In genomic region chr4:57559438-57559837, GRCm38 (mm10) we compare ENCODE assay signal across 27 mouse cellular contexts. TPM values are rescaled to one million over a fixed set of nuclear protein-coding genes. Genes with fewer than 3 reads are reported as not detected.
A peak's percentile ranks its signal among the peaks of the same experiment; 100 is the strongest.
DNase-seq lines count a peak whose midpoint lies in the region; ATAC-seq lines count a peak whose summit lies in the region.
"Had no signal": no experiment of that assay in that cellular context is flagged by ENCODE, and none has a peak within 500 bp of the region (broad histone marks: within the 10 kb centered on the region; RNA-seq: fewer than 3 reads in every experiment).

No protein-coding gene starts in this region.

- intact Hi-C loops in heart, postnatal 10 days (cut with DNase I) = no loop called here

- no peaks in the 10 kb centered on the region for H3K9me3 ChIP-seq in heart, embryonic 14.5 days (ENCODE audit: control insufficient read depth, low read length)
- no peaks in the 10 kb centered on the region for H3K9me3 ChIP-seq in lung, embryonic 15.5 days
- no peaks in the 10 kb centered on the region for H3K9me3 ChIP-seq in limb, embryonic 12.5 days
- H3K9me3 ChIP-seq: forebrain, embryonic 12.5 days; hindbrain, embryonic 10.5 days; kidney, embryonic 15.5 days; liver, embryonic 15.5 days; neural tube, embryonic 12.5 days had no signal

- H3K27me3 ChIP-seq in heart, embryonic 14.5 days (ENCODE audit: control insufficient read depth, insufficient read depth, low read length) = no peaks in the 10 kb centered on the region
- no peaks in the 10 kb centered on the region for H3K27me3 ChIP-seq in lung, embryonic 15.5 days
- no peaks in the 10 kb centered on the region for H3K27me3 ChIP-seq in limb, embryonic 12.5 days
- H3K27me3 ChIP-seq: forebrain, embryonic 12.5 days; liver, embryonic 15.5 days; neural tube, embryonic 12.5 days; Patski had no signal

- H3K4me3 ChIP-seq in heart, embryonic 14.5 days (ENCODE audit: control insufficient read depth in 1 of 2, insufficient read depth in 1 of 2, low read depth in 1 of 2, low read length in 2 of 2) = no peak overlapping the region
- H3K4me3 ChIP-seq in lung, embryonic 15.5 days = no peak overlapping the region
- no peak overlapping the region for H3K4me3 ChIP-seq in limb, embryonic 12.5 days (replicated peaks)
- H3K4me3 ChIP-seq: erythroblast, embryonic 14.5 days; forebrain, embryonic 12.5 days; gastrocnemius, adult 2 months; hindbrain, embryonic 10.5 days; kidney, embryonic 15.5 days; liver, embryonic 15.5 days; neural tube, embryonic 12.5 days had no signal

- 0% methylated on average over 1 of the region's 1 CpGs for WGBS in heart, embryonic 14.5 days
- WGBS in lung, embryonic 15.5 days = 71% methylated on average over 1 of the region's 1 CpGs
- WGBS in limb, embryonic 12.5 days = 92% methylated on average over 1 of the region's 1 CpGs

- ATAC-seq in heart, embryonic 14.5 days (ENCODE audit: insufficient number of reproducible peaks, insufficient read depth, low FRiP score, low read depth) = no peak
- no peak for ATAC-seq in lung, embryonic 15.5 days (ENCODE audit: borderline replicate concordance, extremely low read depth, low FRiP score, low TSS enrichment)
- no peak for ATAC-seq in limb, embryonic 12.5 days (ENCODE audit: insufficient number of reproducible peaks, insufficient read depth, low FRiP score, low TSS enrichment, low read depth)
- no peak for ATAC-seq in megakaryocyte progenitor cell, adult 5-6 weeks (replicated peaks; ENCODE audit: poor library complexity)
- ATAC-seq: hindbrain, postnatal 0 days had no signal

- H3K36me3 ChIP-seq in heart, embryonic 14.5 days (ENCODE audit: control insufficient read depth, insufficient read depth, low read length) = no peaks in the 10 kb centered on the region
- H3K36me3 ChIP-seq in lung, embryonic 15.5 days = no peaks in the 10 kb centered on the region
- no peaks in the 10 kb centered on the region for H3K36me3 ChIP-seq in limb, embryonic 12.5 days
- H3K36me3 ChIP-seq: forebrain, embryonic 12.5 days; hindbrain, embryonic 10.5 days; kidney, embryonic 15.5 days; liver, embryonic 15.5 days; neural tube, embryonic 12.5 days had no signal

- peak overlapping the region; percentile 98 to 99 for H3K27ac ChIP-seq in heart, embryonic 14.5 days (replicated peaks in 1 of 2; ENCODE audit: control insufficient read depth in 1 of 2, insufficient read depth in 1 of 2, low read depth in 2 of 2, low read length in 2 of 2)
- peak overlapping the region; percentile 90 for H3K27ac ChIP-seq in lung, embryonic 15.5 days
- peak overlapping the region; percentile 82; the same call in 1 of the 2 replicates for H3K27ac ChIP-seq in limb, embryonic 12.5 days
- H3K27ac ChIP-seq: forebrain, embryonic 12.5 days; hindbrain, embryonic 10.5 days; hindbrain, postnatal 0 days; kidney, embryonic 15.5 days; liver, embryonic 15.5 days; neural tube, embryonic 12.5 days had no signal

- H3K9ac ChIP-seq in heart, embryonic 14.5 days (ENCODE audit: low read length) = no peak overlapping the region
- H3K9ac ChIP-seq in lung, embryonic 15.5 days = no peak overlapping the region
- no peak overlapping the region for H3K9ac ChIP-seq in limb, embryonic 12.5 days (replicated peaks)
- H3K9ac ChIP-seq: forebrain, embryonic 12.5 days; kidney, embryonic 15.5 days; liver, embryonic 15.5 days; neural tube, embryonic 12.5 days had no signal

- peak overlapping the region; percentile 63 for H3K4me2 ChIP-seq in heart, embryonic 14.5 days (ENCODE audit: low read length)
- no peak overlapping the region for H3K4me2 ChIP-seq in lung, embryonic 15.5 days
- no peak overlapping the region for H3K4me2 ChIP-seq in limb, embryonic 12.5 days
- H3K4me2 ChIP-seq: forebrain, embryonic 12.5 days; kidney, embryonic 15.5 days; liver, embryonic 15.5 days; neural tube, embryonic 12.5 days had no signal

- H3K4me1 ChIP-seq in heart, embryonic 14.5 days (ENCODE audit: control insufficient read depth in 2 of 2, insufficient read depth in 2 of 2, low read length in 2 of 2) = peaks cover 33 to 57% of the 10 kb centered on the region in 2 experiments
- H3K4me1 ChIP-seq in lung, embryonic 15.5 days = peaks cover 18% of the 10 kb centered on the region
- peaks cover 50% of the 10 kb centered on the region for H3K4me1 ChIP-seq in limb, embryonic 12.5 days (replicated peaks)
- H3K4me1 ChIP-seq: forebrain, embryonic 12.5 days; liver, embryonic 15.5 days; neural tube, embryonic 12.5 days had no signal

- DNase-seq in heart, postnatal 10 days = no peak
- no peak for DNase-seq in lung, postnatal 25 days (ENCODE audit: low spot score)
- peak; percentile 58 for DNase-seq in NIH3T3 (ENCODE audit: low read depth)
- no peak for DNase-seq in adrenal gland, postnatal 36 days
- DNase-seq: cerebellum, adult 11 months; cerebellum, adult 9-11 months; gastrocnemius, adult 2 months; kidney, adult 11 months; layer of hippocampus, adult 9-11 months; liver; midbrain, embryonic 14.5 days; right cerebral cortex, postnatal 14 days; thymus, postnatal 14 days had no signal

RNA-seq across cellular contexts. Expression of gene Pakap, which starts 8.5 kb away (rescaled TPM):
- 59.6 and 66.0 TPM in 2 replicates for polyA plus RNA-seq in heart, embryonic 14.5 days (2014; fragmentation: Nextera tagmentation; extraction: Ambion mirVana)
- total RNA-seq in heart, postnatal 10 days (2021) = 10 to 100 TPM; 60.6 to 62.1 TPM
- 43.3 and 47.7 TPM in 2 replicates for polyA plus RNA-seq in lung, embryonic 15.5 days (2015; fragmentation: Nextera tagmentation; extraction: Ambion mirVana)
- 40.4 and 45.8 TPM in 2 replicates for polyA plus RNA-seq in limb, embryonic 12.5 days (2016; fragmentation: Nextera tagmentation; extraction: Ambion mirVana)
- 100 to 1,000 TPM in 1 of 2 experiments, 10 to 100 TPM in 1; 40.6 to 108 TPM for total RNA-seq in adrenal gland, postnatal 36 days (2021)
- not detected in 2 replicates for total RNA-seq in megakaryocyte progenitor cell, adult 5-6 weeks (2015)
- total RNA-seq in megakaryocyte progenitor cell, adult 5-6 weeks (2017) = not detected in 2 replicates
- total RNA-seq: common myeloid progenitor, adult 5-6 weeks; megakaryocyte, adult 5-6 weeks had no signal
- polyA plus RNA-seq: erythroblast, embryonic 14.5 days had no signal

Comparison
In these comparisons a context has a peak if more than half of its experiments do, and no peak if none do; other contexts are left out.
1. RNA of gene Pakap, which starts 8.5 kb away (total RNA-seq): 40.6 to 108 TPM in adrenal gland, postnatal 36 days and 60.6 to 62.1 TPM in heart, postnatal 10 days; not detected in megakaryocyte progenitor cell, adult 5-6 weeks; every median in the first group is over 10 times any median in the second.
2. Peak in every context shown above with its lines, with median percentiles within 50 percentile points of each other: H3K27ac ChIP-seq.